Mouse (Mus musculus): ENCODE measurements around the gene Schip1. TPM values are rescaled to one million over a fixed set of nuclear protein-coding genes. Genes with fewer than 3 reads are reported as not detected.

The Schip1 gene
- polyA plus RNA-seq, 1 experiment from 2014 or later, result 33.2 TPM

DNA sequence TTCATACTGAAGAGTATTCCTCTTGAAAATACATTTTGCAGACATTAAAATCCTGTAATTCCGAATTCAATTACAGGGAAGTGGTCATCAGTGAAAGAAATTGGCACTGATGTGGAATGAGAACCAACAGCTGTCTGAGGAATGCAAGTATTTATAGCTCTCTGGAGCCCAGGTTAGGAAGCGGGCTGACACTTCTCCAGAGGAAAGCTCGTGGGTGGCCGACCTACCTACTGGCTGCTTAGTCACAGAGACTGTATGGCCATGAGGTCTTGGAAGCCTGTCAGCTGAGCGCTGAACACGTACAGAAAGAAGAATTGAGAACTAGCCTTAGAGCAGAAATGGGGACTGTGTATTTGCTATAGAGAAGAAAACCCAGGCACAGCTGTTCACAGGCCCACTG lies 545.4 kb downstream of the Schip1 start:
- 41% methylated on average over 6 of the region's 6 CpGs for WGBS
- Histone ChIP-seq H3K36me3 (ENCODE audit: control insufficient read depth, insufficient read depth, low read length) (no peaks in the 10 kb centered on the region), H3K9ac (ENCODE audit: low read length) (no peak overlapping the region), H3K4me3 (replicated peaks; ENCODE audit: low read length) (no peak overlapping the region), H3K4me2 (ENCODE audit: low read depth, low read length) (no peak overlapping the region), H3K27me3 (ENCODE audit: control insufficient read depth, insufficient read depth, low read length) (no peaks in the 10 kb centered on the region), H3K4me1 (ENCODE audit: control insufficient read depth, insufficient read depth, low read length) (no peaks in the 10 kb centered on the region), H3K9me3 (replicated peaks; ENCODE audit: control insufficient read depth, low read length) (no peaks in the 10 kb centered on the region), H3K27ac (ENCODE audit: low read length) (no peak overlapping the region)
- no peak for ATAC-seq (ENCODE audit: insufficient read depth, low FRiP score)

DNA sequence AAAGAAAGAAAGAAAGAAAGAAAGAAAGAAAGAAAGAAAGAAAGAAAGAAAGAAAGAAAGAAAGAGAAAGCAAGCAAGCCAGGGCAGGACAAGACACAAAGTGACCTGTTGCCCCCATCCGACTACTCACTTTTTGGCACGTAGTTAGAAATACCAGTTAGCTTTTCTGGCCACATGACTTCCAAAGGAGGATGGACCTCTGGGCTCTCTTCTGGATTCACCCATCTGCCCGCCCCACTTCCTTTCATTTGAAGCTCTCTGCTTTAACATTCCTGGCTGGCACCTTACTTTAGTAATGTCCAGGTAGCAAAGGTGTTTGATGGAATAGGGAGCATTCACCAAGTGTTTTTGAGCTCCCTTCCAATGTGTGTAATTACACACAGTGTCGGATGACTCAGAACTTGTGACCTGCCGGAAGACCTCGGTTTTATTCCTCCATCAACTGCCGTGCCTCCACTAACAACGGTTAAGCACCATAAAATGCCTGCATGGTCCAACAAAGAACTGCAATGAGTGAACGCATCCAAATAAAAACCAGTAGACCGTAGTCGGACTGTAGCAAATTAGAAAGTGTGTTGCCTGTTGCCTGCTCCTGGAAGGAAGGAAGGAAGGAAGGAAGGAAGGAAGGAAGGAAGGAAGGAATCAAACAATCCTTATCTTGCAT lies 546.1 kb downstream of the Schip1 start:
- H3K4me3 ChIP-seq (replicated peaks; ENCODE audit: low read length), result no peak overlapping the region
- ATAC-seq (ENCODE audit: insufficient read depth, low FRiP score), result no peak
- no peak overlapping the region for H3K27ac ChIP-seq (ENCODE audit: low read length)
- no peak overlapping the region for H3K4me2 ChIP-seq (ENCODE audit: low read depth, low read length)
- H3K36me3 ChIP-seq (ENCODE audit: control insufficient read depth, insufficient read depth, low read length), result no peaks in the 10 kb centered on the region
- H3K27me3 ChIP-seq (ENCODE audit: control insufficient read depth, insufficient read depth, low read length), result no peaks in the 10 kb centered on the region
- H3K9ac ChIP-seq (ENCODE audit: low read length), result no peak overlapping the region
- 87% methylated on average over 11 of the region's 11 CpGs for WGBS
- no peaks in the 10 kb centered on the region for H3K4me1 ChIP-seq (ENCODE audit: control insufficient read depth, insufficient read depth, low read length)
- no peaks in the 10 kb centered on the region for H3K9me3 ChIP-seq (replicated peaks; ENCODE audit: control insufficient read depth, low read length)

DNA sequence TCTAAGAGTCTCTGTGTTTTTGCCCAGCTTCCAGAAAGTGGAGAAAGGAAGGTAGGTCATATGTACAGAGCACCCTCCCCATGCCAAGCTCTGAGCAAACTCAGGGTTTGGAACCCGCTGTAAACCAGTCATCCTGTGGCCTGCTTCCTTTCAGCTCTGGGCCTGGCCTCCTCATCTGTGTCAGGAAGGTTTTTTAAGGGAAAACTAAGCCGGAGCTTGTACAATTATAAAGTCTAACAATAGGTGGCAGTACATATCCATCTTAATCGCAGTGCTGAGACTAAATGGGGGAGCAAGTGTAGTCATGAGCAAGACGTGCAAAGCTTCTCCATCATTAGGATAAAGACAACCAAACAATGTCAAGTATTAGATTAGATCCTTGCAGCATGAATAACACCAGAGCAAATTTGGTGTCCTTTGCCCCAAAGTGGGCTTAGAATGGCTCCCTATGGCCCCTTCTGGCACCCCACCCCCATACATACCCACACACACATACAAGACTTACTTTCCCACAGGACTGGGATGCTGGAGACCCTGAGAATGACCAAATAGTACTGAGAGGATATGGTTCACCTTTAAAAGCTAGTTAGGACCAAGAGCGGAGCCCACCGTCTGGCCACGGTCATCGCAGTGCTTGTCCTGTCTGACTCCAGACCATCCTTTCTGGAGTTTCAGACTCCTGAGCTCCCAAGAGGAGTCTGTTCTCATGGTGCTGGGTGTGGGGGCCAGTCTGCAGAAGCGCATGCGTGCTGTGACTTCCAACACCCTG lies 550.6 kb downstream of the Schip1 start:
- Histone ChIP-seq H3K36me3 (ENCODE audit: control insufficient read depth, insufficient read depth, low read length) (no peaks in the 10 kb centered on the region), H3K27me3 (ENCODE audit: control insufficient read depth, insufficient read depth, low read length) (no peaks in the 10 kb centered on the region), H3K4me2 (ENCODE audit: low read depth, low read length) (no peak overlapping the region), H3K4me1 (ENCODE audit: control insufficient read depth, insufficient read depth, low read length) (no peaks in the 10 kb centered on the region; the same call in 1 of the 2 replicates), H3K9me3 (replicated peaks; ENCODE audit: control insufficient read depth, low read length) (no peaks in the 10 kb centered on the region), H3K27ac (ENCODE audit: low read length) (no peak overlapping the region), H3K4me3 (replicated peaks; ENCODE audit: low read length) (no peak overlapping the region), H3K9ac (ENCODE audit: low read length) (no peak overlapping the region)
- ATAC-seq (ENCODE audit: insufficient read depth, low FRiP score), result peak; percentile 25; the same call in 1 of the 2 replicates
- WGBS, result 67% methylated on average over 10 of the region's 10 CpGs

DNA sequence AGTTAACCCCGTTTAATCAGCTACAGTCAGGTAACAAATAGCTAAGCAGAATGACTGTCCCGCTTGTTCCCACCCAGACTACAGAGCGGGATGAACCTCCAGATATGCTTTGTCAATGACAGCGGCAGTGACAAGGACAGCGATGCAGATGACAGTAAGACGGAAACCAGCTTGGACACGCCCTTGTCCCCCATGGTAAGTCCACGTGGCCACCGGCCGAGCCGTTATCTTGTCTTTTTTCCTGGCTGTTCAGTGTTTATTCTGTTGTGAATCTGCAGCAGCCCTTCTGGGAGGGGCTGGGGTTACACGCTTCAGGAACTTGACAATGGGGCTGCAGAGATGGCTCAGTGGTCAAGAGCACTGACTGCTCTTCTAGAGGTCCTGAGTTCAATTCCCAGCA lies 551.8 kb downstream of the Schip1 start:
- Histone ChIP-seq H3K4me1 (ENCODE audit: control insufficient read depth, insufficient read depth, low read length) (no peaks in the 10 kb centered on the region; the same call in 1 of the 2 replicates), H3K27ac (ENCODE audit: low read length) (no peak overlapping the region), H3K36me3 (ENCODE audit: control insufficient read depth, insufficient read depth, low read length) (no peaks in the 10 kb centered on the region), H3K4me2 (ENCODE audit: low read depth, low read length) (no peak overlapping the region), H3K4me3 (replicated peaks; ENCODE audit: low read length) (no peak overlapping the region), H3K9ac (ENCODE audit: low read length) (no peak overlapping the region), H3K27me3 (ENCODE audit: control insufficient read depth, insufficient read depth, low read length) (no peaks in the 10 kb centered on the region), H3K9me3 (replicated peaks; ENCODE audit: control insufficient read depth, low read length) (no peaks in the 10 kb centered on the region)
- no peak for ATAC-seq (ENCODE audit: insufficient read depth, low FRiP score)
- WGBS, result 78% methylated on average over 12 of the region's 12 CpGs

DNA sequence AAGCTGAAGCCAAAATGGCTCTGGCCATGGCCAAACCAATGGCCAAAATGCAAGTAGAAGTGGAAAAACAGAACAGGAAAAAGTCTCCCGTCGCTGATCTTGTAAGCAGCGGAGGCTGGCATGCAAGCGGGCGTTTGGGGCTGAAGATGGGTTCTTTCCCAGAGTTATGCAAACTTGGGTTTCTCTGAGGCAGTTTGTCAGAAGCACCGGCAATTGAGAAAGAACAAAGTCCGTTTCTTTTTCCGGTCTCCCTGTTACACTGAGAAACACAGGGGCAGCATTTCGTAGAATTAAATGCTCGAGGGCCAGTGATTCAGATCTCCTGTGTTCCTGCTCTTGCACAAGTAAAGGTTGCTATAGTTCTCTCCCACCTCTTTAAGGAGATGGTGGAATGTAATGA lies 553.1 kb downstream of the Schip1 start:
- Histone ChIP-seq H3K27me3 (ENCODE audit: control insufficient read depth, insufficient read depth, low read length) (no peaks in the 10 kb centered on the region), H3K9me3 (replicated peaks; ENCODE audit: control insufficient read depth, low read length) (no peaks in the 10 kb centered on the region), H3K27ac (ENCODE audit: low read length) (no peak overlapping the region), H3K4me1 (ENCODE audit: control insufficient read depth, insufficient read depth, low read length) (no peaks in the 10 kb centered on the region; the same call in 1 of the 2 replicates), H3K36me3 (ENCODE audit: control insufficient read depth, insufficient read depth, low read length) (no peaks in the 10 kb centered on the region), H3K9ac (ENCODE audit: low read length) (no peak overlapping the region), H3K4me3 (replicated peaks; ENCODE audit: low read length) (no peak overlapping the region), H3K4me2 (ENCODE audit: low read depth, low read length) (no peak overlapping the region)
- WGBS, result 88% methylated on average over 10 of the region's 10 CpGs
- no peak for ATAC-seq (ENCODE audit: insufficient read depth, low FRiP score)

DNA sequence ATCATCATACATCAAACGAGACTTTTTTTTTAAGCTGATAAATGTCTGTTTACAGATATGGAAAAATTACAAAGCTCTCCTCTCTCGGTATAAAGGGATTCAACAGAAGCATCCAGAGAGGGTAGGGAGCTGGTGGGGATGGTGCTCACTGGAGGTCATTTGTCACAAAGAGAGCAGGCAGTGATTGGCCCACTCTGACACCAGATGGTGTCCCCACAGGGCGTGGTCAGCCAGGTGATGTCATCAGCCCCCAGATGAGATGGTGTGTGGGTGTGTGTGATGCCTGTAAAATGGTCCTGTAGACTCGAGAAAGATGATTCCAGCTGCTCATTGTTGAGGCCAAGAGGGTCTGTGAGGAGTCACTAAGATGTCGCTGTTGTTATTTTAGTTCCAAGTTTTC lies 554.5 kb downstream of the Schip1 start:
- Histone ChIP-seq H3K4me3 (replicated peaks; ENCODE audit: low read length) (no peak overlapping the region), H3K4me1 (ENCODE audit: control insufficient read depth, insufficient read depth, low read length) (no peaks in the 10 kb centered on the region; the same call in 1 of the 2 replicates), H3K9me3 (replicated peaks; ENCODE audit: control insufficient read depth, low read length) (no peaks in the 10 kb centered on the region), H3K9ac (ENCODE audit: low read length) (no peak overlapping the region), H3K36me3 (ENCODE audit: control insufficient read depth, insufficient read depth, low read length) (no peaks in the 10 kb centered on the region), H3K4me2 (ENCODE audit: low read depth, low read length) (no peak overlapping the region), H3K27ac (ENCODE audit: low read length) (no peak overlapping the region), H3K27me3 (ENCODE audit: control insufficient read depth, insufficient read depth, low read length) (no peaks in the 10 kb centered on the region)
- WGBS, result 39% methylated on average over 5 of the region's 5 CpGs
- no peak for ATAC-seq (ENCODE audit: insufficient read depth, low FRiP score)

DNA sequence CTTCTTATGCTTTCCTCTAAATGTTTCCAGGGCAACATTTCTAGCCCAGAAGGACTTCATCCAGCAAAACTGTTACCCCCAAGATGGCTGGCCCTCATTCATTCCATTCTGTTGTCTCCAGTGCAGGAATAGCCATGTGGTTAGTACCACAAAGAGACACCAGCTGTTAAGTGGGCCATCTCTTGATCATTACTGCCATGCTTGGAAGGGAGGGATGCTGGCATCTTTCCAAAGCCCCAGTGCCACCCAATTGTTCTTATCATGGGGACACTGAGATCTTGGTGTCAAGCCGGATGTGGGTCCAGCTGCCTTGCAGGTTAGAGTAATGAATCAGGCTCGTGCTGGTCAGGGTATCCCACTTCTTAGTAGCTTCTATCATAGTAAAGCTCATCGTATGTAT lies 557.4 kb downstream of the Schip1 start:
- no peak for ATAC-seq (ENCODE audit: insufficient read depth, low FRiP score)

DNA sequence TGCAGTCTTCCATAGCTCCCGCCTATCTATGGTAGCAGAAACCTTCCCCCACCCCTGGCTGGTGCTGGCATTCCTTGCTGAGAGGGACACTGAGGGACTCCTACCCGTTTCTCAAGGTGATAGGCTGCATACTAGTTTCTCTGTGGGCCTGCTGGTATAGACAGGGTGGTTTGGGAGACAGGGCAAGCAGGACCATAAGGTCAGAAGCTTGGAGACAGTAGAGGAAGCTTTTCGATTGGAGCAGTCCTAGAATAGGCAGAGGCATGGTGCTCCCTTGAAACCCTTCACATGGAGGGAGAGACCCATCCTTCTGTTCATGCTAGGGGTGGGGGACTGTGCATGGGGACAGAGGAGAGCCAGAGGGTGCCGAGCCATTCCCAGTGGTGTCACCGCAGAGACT lies 558.4 kb downstream of the Schip1 start:
- Histone ChIP-seq H3K9ac (ENCODE audit: low read length) (no peak overlapping the region), H3K4me1 (ENCODE audit: control insufficient read depth, insufficient read depth, low read length) (no peaks in the 10 kb centered on the region; the same call in 1 of the 2 replicates), H3K27me3 (ENCODE audit: control insufficient read depth, insufficient read depth, low read length) (no peaks in the 10 kb centered on the region), H3K4me3 (replicated peaks; ENCODE audit: low read length) (no peak overlapping the region), H3K36me3 (ENCODE audit: control insufficient read depth, insufficient read depth, low read length) (0 out of 2 replicates have a peak, but pooled peaks cover 3% of the 10 kb centered on the region), H3K4me2 (ENCODE audit: low read depth, low read length) (no peak overlapping the region), H3K27ac (ENCODE audit: low read length) (no peak overlapping the region), H3K9me3 (replicated peaks; ENCODE audit: control insufficient read depth, low read length) (no peaks in the 10 kb centered on the region)
- ATAC-seq (ENCODE audit: insufficient read depth, low FRiP score), result no peak
- 82% methylated on average over 5 of the region's 5 CpGs for WGBS

More for the DNA sequence above, 557.4 kb downstream of the Schip1 start:
- Histone ChIP-seq H3K36me3 (ENCODE audit: control insufficient read depth, insufficient read depth, low read length) (0 out of 2 replicates have a peak, but pooled peaks cover 3% of the 10 kb centered on the region), H3K27me3 (ENCODE audit: control insufficient read depth, insufficient read depth, low read length) (no peaks in the 10 kb centered on the region), H3K4me2 (ENCODE audit: low read depth, low read length) (no peak overlapping the region), H3K9ac (ENCODE audit: low read length) (no peak overlapping the region), H3K4me3 (replicated peaks; ENCODE audit: low read length) (no peak overlapping the region), H3K4me1 (ENCODE audit: control insufficient read depth, insufficient read depth, low read length) (no peaks in the 10 kb centered on the region; the same call in 1 of the 2 replicates), H3K9me3 (replicated peaks; ENCODE audit: control insufficient read depth, low read length) (no peaks in the 10 kb centered on the region), H3K27ac (ENCODE audit: low read length) (no peak overlapping the region)
- 91% methylated on average over 3 of the region's 3 CpGs for WGBS

DNA sequence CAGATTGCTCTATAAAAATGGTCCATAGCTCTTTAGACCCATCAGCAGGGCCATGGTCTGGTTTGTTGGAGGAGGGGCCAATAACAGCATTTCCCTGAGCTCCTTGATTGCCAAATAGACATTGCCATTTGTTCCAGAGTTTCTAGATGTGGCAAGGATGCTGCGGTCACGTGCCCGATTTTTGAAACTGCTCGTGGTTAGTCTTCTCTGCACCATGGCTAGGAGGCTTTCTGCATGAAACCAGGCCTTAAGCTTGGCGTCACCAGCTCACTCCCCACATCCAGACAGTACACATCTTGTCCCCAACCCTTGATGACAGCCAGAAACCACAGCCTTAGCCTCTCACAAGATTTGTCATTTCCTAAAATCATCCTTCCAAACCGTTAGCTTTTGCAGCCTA lies 559.9 kb downstream of the Schip1 start:
- 87% methylated on average over 6 of the region's 6 CpGs for WGBS
- Histone ChIP-seq H3K9ac (ENCODE audit: low read length) (no peak overlapping the region), H3K4me1 (ENCODE audit: control insufficient read depth, insufficient read depth, low read length) (no peaks in the 10 kb centered on the region), H3K27ac (ENCODE audit: low read length) (no peak overlapping the region), H3K4me2 (ENCODE audit: low read depth, low read length) (no peak overlapping the region), H3K36me3 (ENCODE audit: control insufficient read depth, insufficient read depth, low read length) (0 out of 2 replicates have a peak, but pooled peaks cover 3% of the 10 kb centered on the region), H3K27me3 (ENCODE audit: control insufficient read depth, insufficient read depth, low read length) (no peaks in the 10 kb centered on the region), H3K4me3 (replicated peaks; ENCODE audit: low read length) (no peak overlapping the region), H3K9me3 (replicated peaks; ENCODE audit: control insufficient read depth, low read length) (no peaks in the 10 kb centered on the region)
- no peak for ATAC-seq (ENCODE audit: insufficient read depth, low FRiP score)

Measured in stomach, embryonic 16.5 days (tissue).